Mouse (Mus musculus): ENCODE measurements around the gene Pea15a. TPM values are rescaled to one million over a fixed set of nuclear protein-coding genes. Genes with fewer than 3 reads are reported as not detected.

The Pea15a gene
- polyA plus RNA-seq (2012; rRNA removed) = 11.8 and 12.0 TPM in 2 replicates

DNA sequence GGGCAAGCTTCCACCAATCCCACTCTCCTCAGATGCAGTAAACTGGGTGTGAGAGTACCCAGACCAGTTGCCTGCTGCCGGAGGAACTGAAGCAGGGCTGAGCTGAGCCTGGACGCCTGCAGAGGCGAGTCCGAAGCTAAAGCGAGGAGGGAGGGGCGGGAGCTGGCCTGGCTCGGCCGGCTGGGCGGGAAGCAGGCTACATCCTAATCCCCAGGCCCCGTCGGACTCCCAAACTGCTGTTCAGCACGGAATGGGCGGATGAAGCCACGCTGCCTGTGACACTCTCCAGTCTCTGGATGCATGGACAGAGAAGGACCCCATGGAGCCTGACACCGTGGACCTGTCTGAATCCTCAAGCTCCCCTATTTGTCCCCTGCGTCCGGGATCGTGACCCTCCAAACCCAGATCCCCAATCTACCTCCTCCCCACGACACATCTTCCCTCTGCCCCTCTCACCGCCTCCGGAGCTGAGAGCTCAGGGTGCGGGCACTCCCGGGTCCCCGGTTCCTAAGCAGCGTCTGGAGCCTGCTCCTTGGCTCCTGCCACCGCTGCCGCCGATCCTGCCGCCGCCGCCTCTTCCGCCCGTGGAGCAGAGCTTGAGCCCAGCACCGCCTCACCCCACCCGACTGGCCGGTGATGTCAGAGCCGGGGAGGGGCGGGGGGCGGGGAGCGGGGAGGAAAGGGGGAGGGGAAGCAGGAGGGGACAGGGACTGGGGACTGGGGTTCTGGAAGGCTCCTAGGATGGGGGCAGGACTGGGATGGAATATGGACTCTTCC lies at the start of gene Pea15a:
Pea15a (minus strand) TSS at position 664 of the 777 bp plus-strand sequence.

DNA sequence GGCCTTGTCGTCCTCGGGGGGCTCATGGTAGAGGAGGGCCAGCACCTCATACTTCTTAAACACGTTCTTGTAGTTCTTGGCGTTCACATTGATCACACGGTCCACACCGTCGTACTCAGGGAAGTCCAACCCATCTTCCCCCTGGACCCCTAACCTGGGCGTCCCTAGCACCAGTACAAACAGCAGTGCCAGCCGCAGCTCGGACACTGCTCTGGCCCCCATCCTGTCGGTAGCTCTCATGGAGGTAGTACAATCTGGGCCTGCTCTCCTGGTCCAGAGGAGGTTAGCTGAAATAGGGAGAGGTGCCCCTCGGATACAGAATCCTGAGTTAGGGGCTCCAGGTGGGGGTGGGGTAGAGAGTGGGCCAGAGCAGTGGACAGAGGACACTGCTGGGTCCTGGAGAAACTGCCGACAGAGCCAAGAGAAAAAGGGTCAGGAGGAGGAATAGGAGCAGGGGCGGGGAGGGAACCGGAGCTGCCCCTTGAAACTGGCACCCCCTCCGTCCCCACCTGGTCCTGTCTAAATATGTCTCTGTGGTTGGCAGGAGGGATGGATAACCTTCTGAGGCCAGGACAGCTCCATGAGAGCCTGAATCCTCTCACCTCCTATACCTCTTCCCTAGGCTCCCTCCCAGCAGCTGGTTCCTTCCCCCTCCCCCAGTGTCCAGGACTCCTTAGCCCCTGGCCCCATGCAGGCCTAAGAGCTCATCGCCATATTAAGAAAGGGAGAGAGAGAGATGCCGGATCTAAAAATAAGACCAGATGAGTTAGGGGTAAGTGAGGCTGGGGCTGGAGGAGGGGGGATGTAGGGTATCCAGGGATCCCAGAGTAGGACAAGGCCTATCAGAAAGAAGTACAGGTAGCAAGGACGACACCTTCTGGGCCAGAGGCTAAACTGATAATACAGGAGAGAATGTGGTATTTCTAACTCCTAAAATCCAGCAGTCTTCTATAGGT lies 13.1 kb upstream of the Pea15a start, which contains the start of gene Casq1:
Casq1 (minus strand) TSS at position 418 of the 956 bp plus-strand sequence.

DNA sequence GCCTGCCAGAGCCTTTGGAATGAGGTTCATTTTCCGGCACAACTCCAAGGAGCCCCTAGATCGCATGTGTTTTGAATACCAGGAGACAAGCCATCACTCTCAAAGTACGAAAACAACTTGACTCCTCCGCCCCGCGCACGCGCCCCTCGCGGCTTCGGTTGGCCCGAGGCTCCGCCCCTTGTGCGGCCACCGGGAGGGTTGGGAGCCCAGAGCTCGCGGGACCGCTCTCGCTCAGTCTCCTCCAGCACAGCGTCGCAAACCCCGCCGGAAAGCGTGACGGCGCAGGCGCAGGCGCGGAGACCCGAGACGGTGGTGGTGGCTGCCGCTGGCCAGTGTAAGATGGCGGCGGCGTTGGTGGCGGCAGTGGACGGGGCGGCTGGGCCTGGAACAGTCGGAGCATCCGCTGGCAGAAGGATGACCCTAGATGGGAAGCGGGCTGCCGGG lies 58.7 kb downstream of the Pea15a start, which contains the start of gene Dcaf8:
Dcaf8 (plus strand) TSS at position 250 of the 444 bp plus-strand sequence.

Other genes with a start within 250 kb of the Pea15a start
- 0.68 and 0.74 TPM in 2 replicates for gene Vangl2, start 178.4 kb downstream of the Pea15a start, polyA plus RNA-seq (2012; rRNA removed)
- gene Nhlh1, start 149.2 kb downstream of the Pea15a start, polyA plus RNA-seq (2012; rRNA removed) = not detected in 2 replicates
- gene Copa, start 124.3 kb downstream of the Pea15a start, polyA plus RNA-seq (2012; rRNA removed) = 31.2 and 31.6 TPM in 2 replicates
- 20.5 and 24.1 TPM in 2 replicates for gene Ncstn, start 124.0 kb downstream of the Pea15a start, polyA plus RNA-seq (2012; rRNA removed)
- 18.3 and 20.3 TPM in 2 replicates for gene Pex19, start 80.0 kb downstream of the Pea15a start, polyA plus RNA-seq (2012; rRNA removed)
- 34.0 and 37.0 TPM in 2 replicates for gene Dcaf8, start 58.7 kb downstream of the Pea15a start, polyA plus RNA-seq (2012; rRNA removed)
- 0.18 and 0.85 TPM in 2 replicates for gene Casq1, start 13.1 kb upstream of the Pea15a start, polyA plus RNA-seq (2012; rRNA removed)
- gene Atp1a4, start 51.6 kb upstream of the Pea15a start, polyA plus RNA-seq (2012; rRNA removed) = 0.01 TPM in 2 replicates
- 13.8 and 14.8 TPM in 2 replicates for gene Igsf8, start 54.8 kb upstream of the Pea15a start, polyA plus RNA-seq (2012; rRNA removed)
- gene Atp1a2, start 91.3 kb upstream of the Pea15a start, polyA plus RNA-seq (2012; rRNA removed) = 0.08 and 0.28 TPM in 2 replicates
- 0.03 and 0.05 TPM in 2 replicates for gene Kcnj9, start 122.5 kb upstream of the Pea15a start, polyA plus RNA-seq (2012; rRNA removed)
- gene Kcnj10, start 134.4 kb upstream of the Pea15a start, polyA plus RNA-seq (2012; rRNA removed) = 0.15 TPM in 2 replicates
- 4.2 and 5.5 TPM in 2 replicates for gene Pigm, start 169.7 kb upstream of the Pea15a start, polyA plus RNA-seq (2012; rRNA removed)

Measured in liver, embryonic 14 days (tissue).